Mouse (Mus musculus) heart, postnatal 0 days (tissue): Measurements from ENCODE around the gene G6pdx.

Experiments used
- CTCF ChIP-seq: IDR thresholded peaks from 2 replicates; pipeline ENCODE4 v1.5.1; 2016; ENCODE audit warnings: antibody characterized with exemption, control low read depth, low read depth
- EP300 ChIP-seq: IDR thresholded peaks from 2 replicates; pipeline ENCODE4 v1.6.1; 2016; ENCODE audit warnings: antibody characterized with exemption, low read depth

DNA sequence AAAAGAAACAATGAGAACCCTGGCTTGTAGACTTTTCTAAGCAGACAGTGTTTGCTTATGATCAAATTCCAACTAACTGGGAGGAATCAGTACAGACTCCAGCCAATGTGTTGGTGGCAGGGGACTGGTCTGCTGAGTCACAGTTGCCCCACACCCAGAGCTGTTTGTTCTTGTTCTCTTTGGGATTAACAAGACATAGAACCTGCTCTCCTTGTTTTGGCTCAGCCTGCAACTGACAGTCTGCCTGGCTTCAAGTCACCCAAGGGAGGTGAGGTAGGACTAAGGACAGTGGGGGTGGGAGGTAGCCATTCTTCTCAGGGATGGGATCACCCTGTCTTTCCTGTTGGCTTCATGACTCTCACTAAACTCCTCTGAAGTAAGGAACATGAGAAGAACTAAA is 4.6 kb downstream of the G6pdx start:
- no peak for TF ChIP-seq CTCF
- TF ChIP-seq EP300, result no peak
